Mouse (Mus musculus): Measurements from ENCODE around the gene Olfr1436. TPM values are rescaled to one million over a fixed set of nuclear protein-coding genes. Genes with fewer than 3 reads are reported as not detected.
"Not testable (repeated sequence)": the region's sequence is repeated elsewhere in the genome, so short reads cannot be mapped to it uniquely, and the experiment has no call there.

Olfr1436 gene
- not detected in 2 replicates for total RNA-seq (2017)

DNA sequence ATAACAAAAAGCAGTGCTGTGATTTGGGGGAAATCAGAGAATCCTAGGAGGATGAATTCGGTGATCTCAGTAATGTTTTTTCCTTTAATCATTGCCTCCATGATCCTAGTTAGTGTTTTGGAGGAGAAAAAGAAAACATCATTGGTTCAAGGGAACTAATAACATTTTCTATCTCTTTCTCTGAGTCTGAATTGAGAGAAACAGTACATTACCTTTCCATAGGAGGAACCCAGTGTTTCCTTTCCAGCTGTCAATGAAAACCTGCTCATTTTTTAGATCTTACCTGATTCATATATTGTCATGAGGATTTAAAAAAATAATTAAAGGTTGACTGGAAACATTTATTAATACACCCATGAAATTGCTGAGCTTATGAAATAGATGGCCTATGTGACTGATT lies at the start of gene Olfr1436:
TSS of gene Olfr1436 (minus strand) at position 101 of the 400 bp plus-strand sequence.
- ATAC-seq (replicated peaks in 1 of 2; ENCODE audit: insufficient read depth in 1 of 2, low FRiP score in 2 of 2, low TSS enrichment in 1 of 2, low read depth in 1 of 2, poor library complexity in 2 of 2, severe bottlenecking in 2 of 2) = not testable (repeated sequence)

GRCm38 (mm10) chr19:12335810-12336209 lies 36.9 kb upstream of the Olfr1436 start, which contains the start of gene Olfr1438-ps1:
Gene Olfr1438-ps1 (minus strand): TSS chr19:12335910.
- ATAC-seq (replicated peaks in 1 of 2; ENCODE audit: insufficient read depth in 1 of 2, low FRiP score in 2 of 2, low TSS enrichment in 1 of 2, low read depth in 1 of 2, poor library complexity in 2 of 2, severe bottlenecking in 2 of 2) = no peak

DNA sequence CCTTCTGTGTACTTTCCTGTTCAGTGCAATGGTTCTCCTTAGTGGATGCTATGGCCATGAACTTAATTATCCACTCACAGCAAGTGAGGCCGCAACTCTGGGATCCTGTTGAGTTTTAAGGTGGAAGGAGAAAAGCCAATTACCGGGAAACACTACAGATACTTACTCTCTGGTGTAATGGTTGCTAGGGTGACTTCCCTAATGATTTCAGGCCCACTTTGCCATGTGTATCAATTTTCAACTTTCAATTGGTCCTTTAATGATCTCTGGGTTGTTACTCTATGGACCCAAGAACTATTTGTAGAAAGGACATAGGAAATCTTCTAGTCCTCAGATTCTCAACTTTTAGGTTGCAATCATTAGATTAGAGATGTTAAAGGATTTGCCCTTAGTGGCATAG lies 26.1 kb upstream of the Olfr1436 start, which contains the start of gene Olfr1437:
TSS of gene Olfr1437 (minus strand) at position 101 of the 400 bp plus-strand sequence.
- no peak for ATAC-seq (replicated peaks in 1 of 2; ENCODE audit: insufficient read depth in 1 of 2, low FRiP score in 2 of 2, low TSS enrichment in 1 of 2, low read depth in 1 of 2, poor library complexity in 2 of 2, severe bottlenecking in 2 of 2)

DNA sequence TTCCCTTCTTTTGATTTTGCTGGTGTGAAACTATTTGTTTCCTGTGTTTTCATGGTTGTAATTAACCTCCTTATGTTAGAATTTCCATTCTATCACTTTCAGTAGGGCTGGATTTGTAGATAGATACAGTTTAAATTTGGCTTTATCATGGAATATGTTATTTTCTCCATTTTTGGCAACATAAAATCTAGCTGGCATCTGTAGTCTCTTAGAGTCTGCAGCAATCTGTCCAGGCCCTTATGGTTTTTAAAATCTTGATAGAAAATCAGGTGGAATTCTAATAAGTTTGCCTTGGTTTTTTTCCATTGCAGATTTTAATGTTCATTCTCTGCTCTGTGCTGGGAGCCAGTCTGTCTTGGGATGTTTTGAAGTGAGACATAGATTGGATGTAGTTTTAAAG lies 6.0 kb downstream of the Olfr1436 start:
- ATAC-seq (replicated peaks in 1 of 2; ENCODE audit: insufficient read depth in 1 of 2, low FRiP score in 2 of 2, low TSS enrichment in 1 of 2, low read depth in 1 of 2, poor library complexity in 2 of 2, severe bottlenecking in 2 of 2) = no peak

- no peak for ATAC-seq (replicated peaks in 1 of 2; ENCODE audit: insufficient read depth in 1 of 2, low FRiP score in 2 of 2, low TSS enrichment in 1 of 2, low read depth in 1 of 2, poor library complexity in 2 of 2, severe bottlenecking in 2 of 2)
Observed at GRCm38 (mm10) chr19:12279554-12279953, 19.4 kb downstream of the Olfr1436 start, which contains the start of gene Olfr1434. Gene Olfr1434 (plus strand): TSS chr19:12279854.

GRCm38 (mm10) chr19:12260732-12261131 lies 38.2 kb downstream of the Olfr1436 start, which contains the start of gene Olfr235:
Gene Olfr235 (plus strand): TSS chr19:12261032.
- ATAC-seq (replicated peaks in 1 of 2; ENCODE audit: insufficient read depth in 1 of 2, low FRiP score in 2 of 2, low TSS enrichment in 1 of 2, low read depth in 1 of 2, poor library complexity in 2 of 2, severe bottlenecking in 2 of 2) = no peak

Other genes starting within 250 kb of the Olfr1436 start
- gene Olfr1424, start 236.4 kb downstream of the Olfr1436 start, total RNA-seq (2017) = not detected in 2 replicates
- not detected in 2 replicates for gene Olfr1425, start 221.4 kb downstream of the Olfr1436 start, total RNA-seq (2017)
- gene Olfr1426, start 207.1 kb downstream of the Olfr1436 start, total RNA-seq (2017) = not detected in 2 replicates
- not detected in 2 replicates for gene Olfr1427, start 195.8 kb downstream of the Olfr1436 start, total RNA-seq (2017)
- not detected in 2 replicates for gene Olfr1428, start 183.2 kb downstream of the Olfr1436 start, total RNA-seq (2017)
- gene Olfr76, start 175.9 kb downstream of the Olfr1436 start, total RNA-seq (2017) = not detected in 2 replicates
- not detected in 2 replicates for gene Olfr1555-ps1, start 129.0 kb downstream of the Olfr1436 start, total RNA-seq (2017)
- not detected in 2 replicates for gene Olfr1431, start 98.5 kb downstream of the Olfr1436 start, total RNA-seq (2017)
- not detected in 2 replicates for gene Olfr1432, start 66.5 kb downstream of the Olfr1436 start, total RNA-seq (2017)
- gene Olfr262, start 57.5 kb downstream of the Olfr1436 start, total RNA-seq (2017) = not detected in 2 replicates
- gene Olfr235, start 38.1 kb downstream of the Olfr1436 start, total RNA-seq (2017) = not detected in 2 replicates
- gene Olfr1434, start 19.3 kb downstream of the Olfr1436 start, total RNA-seq (2017) = not detected in 2 replicates
- not detected in 2 replicates for gene Olfr1437, start 26.0 kb upstream of the Olfr1436 start, total RNA-seq (2017)
- gene Olfr1438-ps1, start 36.8 kb upstream of the Olfr1436 start, total RNA-seq (2017) = not detected in 2 replicates
- not detected in 2 replicates for gene Olfr1440, start 88.1 kb upstream of the Olfr1436 start, total RNA-seq (2017)
- gene Olfr1441, start 118.3 kb upstream of the Olfr1436 start, total RNA-seq (2017) = not detected in 2 replicates
- gene Pfpl, start 128.8 kb upstream of the Olfr1436 start, total RNA-seq (2017) = not detected in 2 replicates
- gene Mpeg1, start 161.6 kb upstream of the Olfr1436 start, total RNA-seq (2017) = 15.1 and 28.2 TPM in 2 replicates
- 5.3 and 8.2 TPM in 2 replicates for gene Dtx4, start 202.3 kb upstream of the Olfr1436 start, total RNA-seq (2017)
- 161 and 174 TPM in 2 replicates for gene Fam111a, start 246.6 kb upstream of the Olfr1436 start, total RNA-seq (2017)

Measured in hematopoietic stem cell, adult 5-6 weeks (primary cell).